Mouse (Mus musculus) spleen, adult 18-20 months (tissue): Measurements from ENCODE around the gene Vps13d.

Experiments
- DNase-seq, 2 experiments: peaks; one replicate each; pipeline ENCODE4 v3.0.0; 2022; ENCODE audit warnings: mixed read lengths in 2 of 2

Vps13d gene

GRCm38 (mm10) chr4:144930366-144930765 is 264.4 kb downstream of the Vps13d start:
- no peak for DNase-seq

- no peak for DNase-seq
These were observed 265.0 kb downstream of the Vps13d start for GRCm38 (mm10) chr4:144929811-144930221.

GRCm38 (mm10) chr4:144928693-144929436 is 265.9 kb downstream of the Vps13d start:
- no peak for DNase-seq
